Mouse (Mus musculus) retina, postnatal 1 day (tissue): ENCODE data around the gene Wdr46.
"Not testable (repeated sequence)": the region's sequence is repeated elsewhere in the genome, so short reads cannot be mapped to it uniquely, and the experiment has no call there.

Experiments used
- DNase-seq: peaks from one replicate; pipeline ENCODE4 v3.0.0-alpha.2; 2012

The Wdr46 gene

GRCm38 (mm10) chr17:33980181-33981035 is 39.9 kb downstream of the Wdr46 start:
- no peak for DNase-seq

GRCm38 (mm10) chr17:33981192-33981909 is 40.9 kb downstream of the Wdr46 start:
- DNase-seq, result peak; percentile 98

- peak; percentile 76 for DNase-seq
These were observed 41.7 kb downstream of the Wdr46 start for GRCm38 (mm10) chr17:33982136-33982535.

- DNase-seq, result peak; percentile 91
These were observed 51.6 kb downstream of the Wdr46 start for GRCm38 (mm10) chr17:33991788-33992664.

GRCm38 (mm10) chr17:33994959-33995358 is 54.5 kb downstream of the Wdr46 start:
- no peak for DNase-seq

GRCm38 (mm10) chr17:33995651-33996050 is 55.2 kb downstream of the Wdr46 start:
- no peak for DNase-seq

DNA sequence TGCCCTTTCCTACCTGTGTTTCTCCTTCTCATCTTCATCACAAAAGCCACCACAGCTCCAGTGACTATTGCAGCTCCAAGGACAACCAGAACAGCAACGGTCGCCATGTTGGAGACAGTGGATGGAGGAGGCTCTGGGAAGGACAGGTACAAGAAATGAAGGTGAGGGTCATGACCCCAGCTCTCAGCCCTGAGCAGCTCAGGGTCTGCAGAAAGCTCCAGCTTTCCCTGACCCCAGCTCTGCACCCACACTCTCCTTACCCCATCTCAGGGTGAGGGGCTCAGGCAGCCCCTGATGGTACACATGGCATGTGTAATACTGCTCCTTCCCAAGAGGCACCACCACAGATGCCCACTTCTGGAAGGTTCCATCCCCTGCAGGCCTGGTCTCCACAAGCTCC is 56.6 kb downstream of the Wdr46 start:
- DNase-seq, result not testable (repeated sequence)

GRCm38 (mm10) chr17:33998697-33999096 is 58.2 kb downstream of the Wdr46 start:
- DNase-seq, result not testable (repeated sequence)
